Mouse (Mus musculus): Measurements from ENCODE around the gene Ikbke.
"Not testable (repeated sequence)": the region's sequence is repeated elsewhere in the genome, so short reads cannot be mapped to it uniquely, and the experiment has no call there.

Ikbke gene

GRCm38 (mm10) chr1:131279456-131279776, at the start of gene Ikbke:
Gene Ikbke, minus strand, starts transcription at chr1:131279606.
- ATAC-seq (ENCODE audit: insufficient number of reproducible peaks, low FRiP score, low TSS enrichment): no peak

- ATAC-seq (ENCODE audit: insufficient number of reproducible peaks, low FRiP score, low TSS enrichment): not testable (repeated sequence)
Measured at GRCm38 (mm10) chr1:131329093-131329492, 49.7 kb upstream of the Ikbke start.

GRCm38 (mm10) chr1:131327167-131327566, 47.8 kb upstream of the Ikbke start:
- ATAC-seq (ENCODE audit: insufficient number of reproducible peaks, low FRiP score, low TSS enrichment): peak; percentile 75

GRCm38 (mm10) chr1:131324816-131325463, 45.5 kb upstream of the Ikbke start:
- no peak for ATAC-seq (ENCODE audit: insufficient number of reproducible peaks, low FRiP score, low TSS enrichment)

- peak; percentile 56; the same call in 1 of the 2 replicates for ATAC-seq (ENCODE audit: insufficient number of reproducible peaks, low FRiP score, low TSS enrichment)
Measured at GRCm38 (mm10) chr1:131319598-131320330, 40.4 kb upstream of the Ikbke start.

- no peak for ATAC-seq (ENCODE audit: insufficient number of reproducible peaks, low FRiP score, low TSS enrichment)
Measured at GRCm38 (mm10) chr1:131318397-131318796, 39.0 kb upstream of the Ikbke start.

- no peak for ATAC-seq (ENCODE audit: insufficient number of reproducible peaks, low FRiP score, low TSS enrichment)
Measured at GRCm38 (mm10) chr1:131317625-131318024, 38.2 kb upstream of the Ikbke start.

GRCm38 (mm10) chr1:131311284-131311683, 31.9 kb upstream of the Ikbke start:
- ATAC-seq (ENCODE audit: insufficient number of reproducible peaks, low FRiP score, low TSS enrichment): no peak

- peak; percentile 97 for ATAC-seq (ENCODE audit: insufficient number of reproducible peaks, low FRiP score, low TSS enrichment)
Measured at GRCm38 (mm10) chr1:131310237-131310818, 30.9 kb upstream of the Ikbke start.

GRCm38 (mm10) chr1:131300750-131301149, 21.3 kb upstream of the Ikbke start:
- no peak for ATAC-seq (ENCODE audit: insufficient number of reproducible peaks, low FRiP score, low TSS enrichment)

GRCm38 (mm10) chr1:131299788-131300187, 20.4 kb upstream of the Ikbke start:
- no peak for ATAC-seq (ENCODE audit: insufficient number of reproducible peaks, low FRiP score, low TSS enrichment)

GRCm38 (mm10) chr1:131299240-131299639, 19.8 kb upstream of the Ikbke start:
- ATAC-seq (ENCODE audit: insufficient number of reproducible peaks, low FRiP score, low TSS enrichment): no peak

GRCm38 (mm10) chr1:131298171-131298570, 18.8 kb upstream of the Ikbke start:
- no peak for ATAC-seq (ENCODE audit: insufficient number of reproducible peaks, low FRiP score, low TSS enrichment)

- ATAC-seq (ENCODE audit: insufficient number of reproducible peaks, low FRiP score, low TSS enrichment): no peak
Measured at GRCm38 (mm10) chr1:131296726-131297125, 17.3 kb upstream of the Ikbke start.

GRCm38 (mm10) chr1:131295200-131295599, 15.8 kb upstream of the Ikbke start:
- no peak for ATAC-seq (ENCODE audit: insufficient number of reproducible peaks, low FRiP score, low TSS enrichment)

GRCm38 (mm10) chr1:131293922-131294250, 14.5 kb upstream of the Ikbke start:
- ATAC-seq (ENCODE audit: insufficient number of reproducible peaks, low FRiP score, low TSS enrichment): peak; percentile 36; the same call in 1 of the 2 replicates

- ATAC-seq (ENCODE audit: insufficient number of reproducible peaks, low FRiP score, low TSS enrichment): peak; percentile 22; the same call in 1 of the 2 replicates
Measured at GRCm38 (mm10) chr1:131293221-131293921, 14.0 kb upstream of the Ikbke start.

GRCm38 (mm10) chr1:131290648-131291047, 11.2 kb upstream of the Ikbke start:
- no peak for ATAC-seq (ENCODE audit: insufficient number of reproducible peaks, low FRiP score, low TSS enrichment)

- ATAC-seq (ENCODE audit: insufficient number of reproducible peaks, low FRiP score, low TSS enrichment): no peak
Measured at GRCm38 (mm10) chr1:131288938-131289337, 9.5 kb upstream of the Ikbke start.

- no peak for ATAC-seq (ENCODE audit: insufficient number of reproducible peaks, low FRiP score, low TSS enrichment)
Measured at GRCm38 (mm10) chr1:131287267-131287666, 7.9 kb upstream of the Ikbke start.

GRCm38 (mm10) chr1:131286803-131287202, 7.4 kb upstream of the Ikbke start:
- no peak for ATAC-seq (ENCODE audit: insufficient number of reproducible peaks, low FRiP score, low TSS enrichment)
